Mouse (Mus musculus) gonadal fat pad, adult 2 months (tissue): ENCODE data around the gene Zfp612. TPM values are rescaled to one million over a fixed set of nuclear protein-coding genes. Genes with fewer than 3 reads are reported as not detected.
"Not testable (repeated sequence)": the region's sequence is repeated elsewhere in the genome, so short reads cannot be mapped to it uniquely, and the experiment has no call there.

Source experiments
- DNase-seq: peaks from one replicate; pipeline ENCODE4 v3.0.0-alpha.2; 2012; ENCODE audit warnings: low read depth
- polyA plus RNA-seq: library from polyadenylated mRNA; depleted of rRNA; stranded (reverse); fragments of >200 nt; gene quantifications from 2 replicates; pipeline ENCODE4 v1.2.3, GENCODE M21; 2012; rRNA removed

The Zfp612 gene
- 4.0 and 4.5 TPM in 2 replicates for polyA plus RNA-seq

DNA sequence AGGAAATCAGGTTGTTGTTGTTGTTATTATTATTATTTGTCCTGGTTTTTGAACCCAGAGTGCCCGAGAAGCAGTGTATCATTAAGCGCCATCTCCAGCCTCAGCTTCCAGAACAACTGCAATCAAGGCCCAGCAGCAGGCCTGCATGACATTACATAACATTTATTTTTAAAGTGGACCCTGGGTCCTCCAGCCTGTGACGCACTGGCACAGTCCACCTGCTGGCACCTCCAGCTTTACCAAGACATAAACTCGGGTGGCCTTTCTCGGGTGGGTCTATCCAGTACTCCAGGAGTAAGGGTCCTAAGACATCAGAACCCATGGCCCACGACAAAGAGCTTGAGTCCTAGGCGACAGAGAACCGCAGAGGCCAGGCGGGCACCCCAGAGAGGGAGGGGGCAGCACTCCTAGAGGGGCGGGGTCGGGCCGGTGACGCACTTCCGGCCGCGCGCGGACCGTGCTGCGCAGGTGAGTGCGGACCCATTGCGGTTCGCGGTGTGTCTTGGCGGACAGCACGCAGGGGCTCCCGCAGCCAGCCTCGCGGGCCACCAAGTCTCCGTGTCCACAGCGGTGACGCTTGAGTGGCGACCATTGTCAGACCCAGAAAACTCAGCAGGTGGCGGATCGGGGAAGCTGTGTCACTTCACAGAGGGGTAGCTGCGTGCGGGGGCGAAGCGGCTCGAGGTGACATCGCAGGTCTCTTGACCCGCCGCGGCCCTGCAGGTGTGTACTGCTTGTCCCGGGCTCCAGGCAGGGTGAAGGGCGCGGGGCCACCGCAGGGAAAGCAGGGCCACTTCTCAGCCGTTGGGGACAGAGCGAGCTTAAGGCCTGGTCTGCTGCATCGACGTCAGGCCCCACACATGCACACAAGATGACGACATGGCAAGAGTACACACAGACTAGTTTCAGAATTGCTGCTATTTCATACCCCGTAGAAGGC, at the start of gene Zfp612:
Gene Zfp612 (plus strand): TSS at position 465 of the 940 bp plus-strand sequence.
- DNase-seq = no peak

DNA sequence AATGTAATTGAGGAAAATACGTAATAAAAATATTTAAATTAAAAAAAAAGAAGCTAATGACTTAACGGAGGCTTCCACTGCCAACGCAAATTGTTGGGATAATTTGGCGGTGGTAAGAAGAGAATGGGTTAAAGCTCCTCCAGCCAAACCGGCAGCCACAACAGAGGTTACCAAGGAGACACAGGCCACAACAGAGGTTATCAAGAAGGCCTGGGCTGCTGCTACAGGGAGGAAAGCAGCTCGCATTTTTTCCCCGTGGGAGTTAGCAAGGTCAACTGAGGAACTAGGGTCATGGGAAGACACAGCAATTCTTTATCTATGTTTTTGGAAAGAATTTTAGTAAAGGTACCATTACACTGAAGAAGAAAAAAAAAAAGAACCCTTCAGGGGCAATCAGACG, 45.8 kb upstream of the Zfp612 start:
- not testable (repeated sequence) for DNase-seq

DNA sequence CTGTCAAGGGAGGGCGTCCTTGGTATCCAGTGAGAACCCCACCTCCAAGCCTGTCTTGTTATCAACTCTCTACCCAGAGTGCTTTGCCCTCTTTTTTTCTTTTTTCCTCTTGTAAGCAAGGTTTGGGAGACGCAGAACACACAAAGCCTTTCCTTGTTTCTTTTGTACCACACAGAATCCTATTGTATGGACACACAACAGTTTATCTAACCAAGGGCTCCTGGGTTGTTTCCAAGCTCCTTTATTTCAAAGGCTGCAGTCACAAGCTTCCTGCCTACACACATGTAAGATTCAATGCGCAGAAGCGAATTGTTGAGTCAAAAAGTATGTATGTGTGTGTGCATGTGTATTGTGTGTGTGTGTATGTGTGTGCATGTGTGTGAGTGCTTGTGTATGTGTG, 45.2 kb upstream of the Zfp612 start:
- DNase-seq = no peak

DNA sequence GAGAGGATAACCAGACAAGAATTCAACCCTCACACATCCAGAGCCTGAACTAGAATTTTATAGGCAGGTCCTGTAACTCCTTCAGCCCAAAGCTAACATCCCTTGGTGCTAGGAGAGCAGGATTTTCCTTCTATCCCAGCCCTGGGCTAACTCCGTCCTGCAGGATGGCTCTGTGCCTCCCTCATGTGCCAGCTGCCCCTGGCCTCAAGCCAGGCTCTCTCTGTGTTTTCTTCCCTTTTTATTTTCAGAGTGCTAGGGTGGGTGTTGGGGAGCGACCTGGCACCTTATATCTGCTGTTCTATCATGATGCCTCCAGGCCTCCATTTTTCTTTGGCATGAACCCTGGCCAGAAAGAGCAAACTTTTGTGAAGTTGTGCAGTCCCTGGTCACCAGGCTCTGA, 43.4 kb upstream of the Zfp612 start:
- DNase-seq = no peak

DNA sequence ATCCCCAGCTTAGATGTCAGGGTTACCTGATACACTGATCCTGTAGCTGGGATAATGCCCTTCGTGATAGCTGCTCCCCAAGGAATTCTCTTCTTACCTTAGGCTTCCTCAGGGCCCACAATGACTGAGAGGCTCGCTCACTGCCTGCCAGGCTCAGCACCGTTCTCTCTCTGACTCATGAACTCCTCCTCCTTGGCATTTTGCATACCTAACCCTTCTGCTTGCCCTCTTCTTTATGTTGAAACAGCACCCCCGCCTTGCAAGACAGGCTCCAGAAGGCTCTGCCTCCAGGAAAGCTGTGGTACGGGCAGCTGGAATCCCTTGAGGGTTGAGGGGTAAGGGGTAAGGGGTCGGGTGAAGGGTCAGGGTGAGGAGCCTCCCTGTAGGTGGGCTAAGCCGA, 40.3 kb upstream of the Zfp612 start:
- DNase-seq = no peak

DNA sequence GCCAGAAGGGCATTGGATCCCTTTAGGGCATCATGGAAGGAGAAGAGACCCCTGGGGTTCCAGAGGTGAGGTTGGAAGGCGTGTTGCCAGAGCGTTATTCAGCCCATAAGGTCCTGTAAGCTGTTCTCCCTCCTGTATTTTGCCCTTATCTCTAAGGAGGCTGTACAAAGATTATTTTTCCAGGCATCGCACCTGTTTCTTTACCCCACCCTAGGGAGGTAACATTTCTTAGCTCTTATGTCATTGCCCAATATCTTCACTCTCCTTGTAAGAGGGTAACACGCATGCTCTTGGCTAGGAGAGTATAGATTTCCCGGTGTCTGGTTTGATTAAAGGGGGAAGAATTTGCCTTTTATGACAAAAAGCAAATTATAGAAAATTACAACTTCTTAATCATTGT, 39.9 kb upstream of the Zfp612 start, which contains the start of gene Chst4:
Gene Chst4 (minus strand): TSS at position 82 of the 400 bp plus-strand sequence.
- DNase-seq = no peak

DNA sequence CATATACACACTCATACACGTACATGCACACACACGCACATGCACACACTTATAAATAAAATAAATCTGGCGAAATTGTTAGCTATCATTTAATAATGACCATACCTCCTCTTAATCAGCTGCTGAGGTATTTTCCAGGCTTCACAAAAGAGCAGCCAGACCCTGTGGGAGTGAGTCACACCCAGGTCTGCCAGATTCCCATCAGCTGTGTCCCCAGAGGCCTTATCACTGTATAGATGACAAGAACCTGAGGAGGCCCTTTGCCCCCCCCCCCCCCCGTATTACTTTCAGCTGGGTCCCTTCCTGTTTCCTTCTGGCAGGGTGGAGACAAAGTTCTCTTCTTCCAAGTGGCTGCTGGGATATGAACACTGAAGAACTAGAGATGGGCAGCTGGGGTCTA, 39.0 kb upstream of the Zfp612 start:
- no peak for DNase-seq

DNA sequence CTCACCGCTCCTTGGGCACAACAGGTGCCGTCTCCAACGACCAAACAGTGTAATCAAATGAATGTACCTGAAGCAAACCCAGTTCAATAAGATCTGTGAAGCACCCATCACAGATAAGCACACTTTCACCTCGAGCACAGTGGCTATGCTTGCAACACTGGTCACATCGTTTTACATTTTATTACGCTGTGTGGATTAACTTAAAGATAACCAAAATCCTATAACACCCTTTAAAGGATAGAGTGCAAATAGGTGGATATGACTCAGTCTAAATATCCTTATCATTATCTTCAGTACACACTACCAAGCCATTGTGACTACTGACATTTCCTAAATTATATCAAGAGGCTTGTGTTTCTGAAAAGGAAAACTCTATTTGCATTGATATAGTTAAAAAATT, 28.3 kb upstream of the Zfp612 start:
- no peak for DNase-seq

DNA sequence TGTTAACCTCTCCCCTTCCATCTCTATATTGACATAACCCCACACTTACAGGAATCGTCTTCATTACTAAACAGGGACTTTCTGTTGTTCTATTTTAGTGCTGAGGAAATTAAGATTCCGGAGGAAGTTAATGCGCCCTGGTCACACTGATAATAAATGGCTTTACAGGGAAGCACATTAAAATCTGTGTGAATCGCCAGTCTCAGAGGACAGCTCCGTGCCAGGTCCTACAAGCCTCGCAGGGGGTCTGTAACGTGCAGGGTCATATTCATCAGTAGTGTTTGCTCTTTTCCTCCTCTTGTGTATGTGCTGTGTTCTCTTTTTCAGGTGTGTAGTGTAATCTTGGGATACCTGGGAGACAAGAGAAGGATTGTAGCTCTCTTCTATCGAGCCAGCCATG, 21.3 kb upstream of the Zfp612 start:
- DNase-seq = no peak

DNA sequence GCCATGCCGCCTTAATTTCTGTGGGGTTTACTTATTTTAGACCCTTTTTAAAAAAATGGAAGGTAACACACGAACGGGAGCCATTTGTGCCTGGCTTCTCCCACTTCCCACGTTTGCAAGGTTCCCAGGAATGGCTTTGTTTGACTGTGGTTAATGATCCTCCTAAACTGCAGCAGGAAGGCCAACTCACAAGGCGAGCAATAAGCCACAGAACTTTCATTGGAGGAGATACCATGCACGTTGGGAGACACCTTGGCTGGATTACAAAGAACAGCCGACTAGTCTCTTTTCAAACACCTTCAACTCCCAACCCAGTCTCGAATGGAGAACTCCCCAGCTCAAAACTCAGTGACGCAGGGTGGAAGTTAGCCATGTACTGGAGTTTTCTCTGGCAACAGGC, 15.4 kb upstream of the Zfp612 start:
- DNase-seq = no peak

DNA sequence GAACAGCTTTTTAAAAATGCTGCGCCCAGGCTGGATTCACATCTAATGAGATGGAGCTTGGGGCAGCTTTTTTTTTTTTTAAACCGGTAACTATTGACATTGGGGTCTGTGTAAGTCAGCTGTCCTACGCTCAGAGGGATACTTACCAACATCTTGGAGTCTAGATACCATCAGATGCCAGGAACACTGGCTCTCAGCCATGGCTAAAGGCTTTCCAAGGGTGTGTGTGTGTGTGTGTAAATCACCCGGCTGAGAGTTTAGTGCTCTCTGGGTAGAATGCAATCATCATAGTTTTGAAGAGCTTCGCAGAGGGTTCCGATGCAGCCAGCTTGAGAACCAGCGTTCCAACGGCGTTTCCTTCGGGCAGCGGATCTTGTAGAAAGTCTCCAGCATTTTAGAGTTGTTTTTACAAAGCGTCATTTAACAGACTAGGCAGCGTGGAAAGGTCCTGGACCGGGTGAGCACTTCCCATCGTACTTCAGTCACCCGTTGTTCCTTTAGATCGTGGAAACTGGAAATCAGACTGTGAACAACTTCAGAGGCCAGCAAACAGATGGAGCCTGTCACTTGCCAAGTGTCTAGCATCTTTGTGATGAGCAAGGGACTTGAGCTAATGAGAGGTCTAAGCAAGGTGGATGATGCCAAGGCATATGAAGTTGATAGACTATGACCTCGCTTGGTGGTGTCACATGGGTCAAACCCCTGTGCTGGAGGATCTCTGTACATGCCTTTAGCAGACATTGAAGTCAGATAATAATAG, 14.8 kb upstream of the Zfp612 start:
- DNase-seq = no peak

DNA sequence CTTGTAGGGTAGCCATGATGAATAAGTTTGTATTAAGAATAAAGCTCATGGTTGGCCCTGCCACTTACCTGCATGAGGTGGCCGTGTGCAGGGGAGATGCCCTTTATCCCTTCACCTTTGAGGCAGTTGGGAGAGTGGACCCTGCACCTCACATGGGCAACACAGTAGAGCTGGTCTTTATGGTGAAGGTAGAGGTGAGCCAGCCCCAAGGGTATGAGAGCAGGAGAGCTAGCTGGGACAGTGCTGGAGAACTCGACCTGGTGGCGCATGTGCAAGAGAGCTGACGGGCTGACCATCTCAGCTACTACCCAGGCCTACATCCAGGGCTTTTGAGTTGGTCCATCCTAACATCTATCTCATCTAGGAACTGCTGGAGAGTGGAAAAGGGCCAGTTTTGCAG, 13.9 kb upstream of the Zfp612 start:
- DNase-seq = no peak

DNA sequence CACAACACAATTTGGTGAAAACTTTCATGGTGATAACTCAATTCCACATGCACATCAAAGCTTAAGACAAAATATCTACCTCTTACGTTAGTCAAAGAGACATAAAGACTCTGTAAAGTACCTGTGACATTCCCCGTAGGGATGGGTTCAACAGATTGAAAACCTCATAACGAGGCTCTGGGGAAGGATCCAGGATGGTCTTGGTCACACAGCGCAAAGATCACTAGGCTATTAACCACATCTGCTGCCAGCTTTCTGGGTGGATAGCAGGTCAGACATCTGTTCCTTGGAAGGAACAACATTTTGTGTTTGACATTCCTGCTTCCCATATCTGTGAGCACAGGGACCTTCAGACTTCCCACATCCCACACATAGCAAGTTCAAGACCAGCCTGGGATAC, 9.8 kb upstream of the Zfp612 start:
- DNase-seq = no peak

DNA sequence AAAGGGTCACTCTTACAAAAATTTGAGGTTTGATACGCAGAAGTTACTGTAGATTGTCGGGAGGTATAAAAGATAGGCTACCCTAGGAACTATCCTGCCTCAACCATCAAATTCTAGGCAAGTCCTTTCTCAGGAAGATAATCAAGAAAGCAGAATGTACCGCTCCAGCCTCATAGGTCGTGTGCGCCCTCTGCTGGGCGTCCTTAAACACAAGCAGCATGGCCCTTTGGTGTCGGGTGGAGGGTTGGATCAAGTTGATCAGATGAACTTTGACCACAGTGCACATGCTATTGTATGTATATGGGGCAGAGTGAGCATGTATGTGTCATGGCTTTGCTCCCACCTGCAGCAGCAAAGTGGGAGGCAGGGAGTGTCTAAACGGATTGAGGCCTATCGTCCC, 7.9 kb upstream of the Zfp612 start:
- DNase-seq = no peak

DNA sequence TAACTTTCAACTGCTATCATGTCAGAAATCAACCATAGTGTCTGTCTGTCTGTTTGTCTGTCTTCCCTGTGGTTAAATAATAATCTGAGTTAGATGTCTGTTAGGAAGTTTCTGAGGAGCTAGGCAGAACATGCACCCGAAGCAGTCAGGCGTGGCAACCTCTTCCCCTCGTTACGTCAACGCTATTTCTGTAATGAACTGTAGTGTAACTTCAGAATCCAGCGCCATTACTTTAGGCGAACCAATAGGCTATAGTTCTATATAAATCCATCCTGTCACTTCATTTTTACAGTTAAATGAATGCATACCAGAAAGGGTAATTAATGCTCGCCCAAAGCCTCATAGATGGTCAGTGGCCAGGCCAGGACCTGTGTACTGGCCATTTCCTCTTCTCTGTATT, 5.0 kb upstream of the Zfp612 start:
- DNase-seq = no peak

DNA sequence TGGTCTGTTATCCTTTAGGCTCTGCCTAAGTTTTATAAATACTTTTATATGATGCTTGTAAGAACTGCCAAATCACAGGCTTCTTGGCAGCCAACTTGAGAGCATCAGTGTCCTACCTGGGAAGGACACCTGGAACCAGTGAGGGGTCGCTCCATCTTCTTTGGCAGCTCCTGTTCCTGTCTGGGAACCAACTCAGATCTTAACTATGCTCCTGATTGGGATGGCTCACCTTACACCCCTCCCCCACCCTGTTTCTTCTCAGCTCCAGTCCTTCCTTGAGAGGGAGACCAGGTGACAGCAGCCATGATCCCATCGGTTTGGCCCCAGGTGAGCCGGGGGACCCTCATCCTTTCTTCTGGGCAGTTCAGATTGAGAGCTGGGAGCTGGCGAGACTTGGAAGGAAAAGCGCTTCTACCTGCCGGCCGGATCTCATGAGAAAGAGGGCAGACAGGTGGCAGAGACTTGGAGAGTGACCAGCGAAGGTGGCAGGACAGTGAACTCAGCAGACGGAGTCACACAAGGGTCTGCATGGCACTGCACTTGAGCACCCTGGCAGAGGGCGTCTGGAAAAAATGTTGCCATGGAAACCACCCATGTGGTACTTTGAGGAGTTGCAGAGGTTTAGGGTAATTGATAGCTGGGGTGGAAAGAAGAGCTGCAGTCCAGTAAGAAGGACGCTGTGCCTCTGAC, 3.0 kb downstream of the Zfp612 start:
- DNase-seq = no peak

DNA sequence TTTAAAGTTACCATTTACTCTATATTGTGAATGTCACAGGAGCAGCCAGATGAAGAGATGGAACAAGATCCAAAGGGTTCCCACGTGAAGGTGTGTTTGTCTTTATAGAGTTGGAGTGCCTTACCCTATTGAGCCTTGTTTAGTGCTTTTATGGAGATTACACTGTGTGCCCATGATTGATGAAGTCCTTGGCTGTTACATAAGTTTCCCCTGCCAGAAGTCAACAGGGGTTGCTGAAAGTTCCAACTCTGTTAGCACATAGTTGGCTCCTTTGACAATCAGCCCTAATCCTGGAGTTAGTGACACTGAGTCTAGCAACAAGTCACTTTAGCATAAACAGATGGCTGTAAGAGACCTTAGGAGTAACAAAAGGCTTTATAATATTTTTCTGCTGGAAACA, 12.3 kb downstream of the Zfp612 start:
- peak; percentile 56 for DNase-seq

DNA sequence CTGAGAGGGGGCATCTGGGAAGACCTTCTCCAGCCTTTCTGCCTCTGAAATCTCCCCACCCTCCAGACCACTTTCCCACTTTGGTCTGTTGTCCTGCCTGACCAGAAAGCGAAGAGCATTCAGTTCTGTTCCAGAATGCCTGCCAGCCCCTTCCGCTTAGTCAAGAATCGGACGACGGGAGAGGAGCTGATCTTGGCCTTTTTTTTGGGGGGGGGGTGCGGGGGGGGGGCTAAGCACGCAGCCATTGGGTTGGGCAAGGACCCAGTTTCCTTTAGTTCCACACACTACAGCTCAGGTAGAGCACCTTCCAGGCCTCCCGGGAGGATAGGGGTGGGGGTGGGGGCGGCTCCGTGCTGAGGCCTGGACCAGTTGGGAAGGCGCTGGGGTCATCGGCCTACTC, 21.4 kb downstream of the Zfp612 start, which contains the start of gene Gm21964:
Gene Gm21964 (plus strand): TSS at position 301 of the 400 bp plus-strand sequence.
- no peak for DNase-seq

DNA sequence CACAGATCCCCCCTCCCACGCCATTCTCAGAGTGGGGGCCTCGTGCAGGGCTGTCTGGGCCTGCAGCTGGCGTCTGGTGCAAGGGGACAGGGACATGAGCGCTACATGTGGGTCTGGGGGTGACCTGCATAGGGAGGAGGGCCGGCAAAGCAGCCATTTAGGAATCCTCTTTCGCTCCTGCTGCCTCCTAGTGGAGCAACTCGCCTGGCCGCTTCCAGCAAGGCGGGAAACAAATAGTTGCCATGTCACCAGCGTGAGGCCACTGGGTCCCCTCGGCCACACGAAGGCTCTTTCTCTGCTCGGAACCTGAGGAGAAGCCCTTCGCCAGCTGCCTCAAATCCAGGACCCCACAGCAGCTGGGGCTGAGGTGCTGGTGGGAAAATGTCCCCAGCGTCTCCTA, 22.1 kb downstream of the Zfp612 start:
- no peak for DNase-seq

DNA sequence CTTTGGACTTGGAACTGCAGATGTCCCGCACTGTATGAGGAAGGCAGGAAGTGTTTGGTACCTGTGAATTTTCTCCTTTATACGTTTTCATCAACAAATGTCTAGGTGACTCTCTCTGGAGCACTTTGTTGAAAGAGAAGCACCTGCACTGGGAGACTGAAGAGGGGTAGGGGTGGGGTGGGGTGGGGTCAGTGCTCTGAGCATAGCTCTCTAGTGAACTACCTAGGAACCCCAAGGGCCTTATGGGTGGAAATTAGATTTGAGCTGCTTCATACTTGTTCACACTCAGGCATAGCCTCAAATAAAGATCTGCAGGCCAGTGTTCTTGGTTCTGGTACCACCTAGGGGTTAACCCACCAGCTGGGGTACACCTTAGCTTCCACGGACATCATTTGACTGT, 23.1 kb downstream of the Zfp612 start, which contains the start of gene Gm17720:
Gene Gm17720 (minus strand): TSS at position 101 of the 400 bp plus-strand sequence.
- no peak for DNase-seq

DNA sequence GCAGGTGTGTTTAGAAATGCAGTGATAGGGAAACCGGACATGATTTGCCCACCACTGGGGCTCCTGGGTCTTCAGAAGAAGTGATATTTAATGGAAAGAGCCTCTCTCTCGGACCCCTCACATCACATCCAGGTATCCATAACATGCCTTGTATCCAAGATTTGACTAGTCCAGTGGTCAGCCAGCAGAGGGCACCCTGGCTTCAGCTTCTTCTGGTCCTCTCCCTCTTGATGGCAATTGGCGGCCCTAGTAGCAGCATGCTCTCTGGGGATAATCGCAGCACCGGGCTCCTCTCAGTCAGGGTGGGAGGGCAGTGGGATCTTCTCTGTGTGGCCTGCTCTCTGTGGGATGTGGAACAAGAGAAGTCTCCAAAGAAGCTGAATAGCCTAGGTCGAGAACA, 40.2 kb downstream of the Zfp612 start:
- no peak for DNase-seq

DNA sequence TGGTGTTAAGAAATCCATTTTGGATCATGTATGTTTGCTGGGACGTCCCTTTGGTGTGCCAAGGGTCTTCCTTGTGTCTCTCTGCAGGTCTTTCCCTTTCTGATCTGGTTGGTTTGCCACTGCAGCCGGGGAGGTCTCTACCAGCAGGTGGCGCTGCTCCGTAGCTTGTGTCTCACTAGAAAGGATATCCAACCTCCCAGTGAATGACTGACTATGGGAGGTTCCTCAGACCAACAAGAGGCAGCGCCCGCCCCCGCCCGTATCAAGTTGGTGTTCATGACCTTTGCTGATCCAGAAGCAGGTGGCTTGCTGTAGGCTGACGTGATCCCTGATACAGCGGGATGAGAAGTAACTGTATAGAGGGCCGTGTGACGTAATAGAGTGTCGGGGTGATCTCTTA, 51.0 kb downstream of the Zfp612 start:
- no peak for DNase-seq
